Mouse (Mus musculus) intestine, postnatal 0 days (tissue): ENCODE measurements at regions not wholly inside any gene's neighbourhood (a gene's known extent, or its start where the extent isn't known, plus 50 kb on each side); places are given as distances from the start of the nearest gene placed in this dataset.

Experiments
- ATAC-seq: fragments of 200-750 bp; cut with Nextera tagmentation; 2 replicates; pipeline ENCODE4 v1.8.0; 2017; ENCODE audit warnings: mild to moderate bottlenecking, moderate TSS enrichment, moderate library complexity
- H3K27ac ChIP-seq: fragments of 300-500 bp; sonication (generic); 2 replicates; pipeline ENCODE4 v1.5.1; 2014; ENCODE audit warnings: mild to moderate bottlenecking, low read depth, low read length, moderate library complexity
- H3K27me3 ChIP-seq: fragments of 300-500 bp; sonication (generic); replicated peaks from 2 replicates; pipeline ENCODE4 v1.6.1; 2014; ENCODE audit warnings: low read length, mixed read lengths; ENCODE audit not compliant: control insufficient read depth, insufficient read depth
- H3K36me3 ChIP-seq: fragments of 300-500 bp; sonication (generic); 2 replicates; pipeline ENCODE4 v1.6.1; 2014; ENCODE audit warnings: mild to moderate bottlenecking, moderate library complexity; ENCODE audit not compliant: control insufficient read depth, insufficient read depth
- H3K4me1 ChIP-seq: fragments of 300-500 bp; sonication (generic); replicated peaks from 2 replicates; pipeline ENCODE4 v1.6.1; 2014; ENCODE audit warnings: antibody characterized with exemption, low read length, mixed read lengths; ENCODE audit not compliant: control insufficient read depth, insufficient read depth
- H3K4me2 ChIP-seq: fragments of 300-500 bp; sonication (generic); replicated peaks from 2 replicates; pipeline ENCODE4 v1.6.1; 2014; ENCODE audit warnings: low read depth, mild to moderate bottlenecking, moderate library complexity
- H3K4me3 ChIP-seq: fragments of 300-500 bp; sonication (generic); 2 replicates; pipeline ENCODE4 v1.5.1; 2014; ENCODE audit warnings: low read depth, low read length
- H3K9ac ChIP-seq: fragments of 300-500 bp; sonication (generic); 2 replicates; pipeline ENCODE4 v1.6.1; 2014; ENCODE audit warnings: mild to moderate bottlenecking, low read depth, low read length
- H3K9me3 ChIP-seq: fragments of 300-500 bp; sonication (generic); 2 replicates; pipeline ENCODE4 v1.6.1; 2016; ENCODE audit warnings: mixed run types; ENCODE audit not compliant: control insufficient read depth
- CTCF ChIP-seq: sonication (generic); IDR thresholded peaks from 2 replicates; pipeline ENCODE4 v1.5.1; 2016; ENCODE audit warnings: low read depth, mild to moderate bottlenecking, control low read depth, antibody characterized with exemption, moderate library complexity
- WGBS: fragments of 180-500 bp; shearing (Covaris S2); extraction: QIAGEN DNeasy Blood & Tissue Kit; methylation state at CpG from one replicate; pipeline ENCODE4 v1.1.7; 2014; 5-methylcytosine and 5-hydroxymethylcytosine counted together

- Histone ChIP-seq H3K9me3 (no peaks in the 10 kb centered on the region), H3K36me3 (no peaks in the 10 kb centered on the region), H3K4me3 (no peak overlapping the region), H3K4me1 (no peaks in the 10 kb centered on the region), H3K9ac (no peak overlapping the region), H3K4me2 (no peak overlapping the region), H3K27ac (no peak overlapping the region), H3K27me3 (peaks cover 6% of the 10 kb centered on the region; the same call in 1 of the 2 replicates)
- no peak for ATAC-seq
- WGBS: 92% methylated on average over 7 of the region's 7 CpGs
- no peak for TF ChIP-seq CTCF
Observed at GRCm38 (mm10) chr7:136501094-136501493, 393.3 kb upstream of the Mgmt start.

- Histone ChIP-seq H3K27me3 (no peaks in the 10 kb centered on the region; the same call in 1 of the 2 replicates), H3K27ac (no peak overlapping the region), H3K36me3 (no peaks in the 10 kb centered on the region), H3K4me3 (no peak overlapping the region), H3K9ac (no peak overlapping the region), H3K9me3 (no peaks in the 10 kb centered on the region), H3K4me2 (peak overlapping the region; percentile 24; the same call in 1 of the 2 replicates), H3K4me1 (no peaks in the 10 kb centered on the region)
- whole genome bisulfite sequencing: 45% methylated on average over 32 of the region's 32 CpGs
- no peak for TF ChIP-seq CTCF
- ATAC-seq: no peak
Observed at GRCm38 (mm10) chr7:136501855-136502847, 392.3 kb upstream of the Mgmt start.

DNA sequence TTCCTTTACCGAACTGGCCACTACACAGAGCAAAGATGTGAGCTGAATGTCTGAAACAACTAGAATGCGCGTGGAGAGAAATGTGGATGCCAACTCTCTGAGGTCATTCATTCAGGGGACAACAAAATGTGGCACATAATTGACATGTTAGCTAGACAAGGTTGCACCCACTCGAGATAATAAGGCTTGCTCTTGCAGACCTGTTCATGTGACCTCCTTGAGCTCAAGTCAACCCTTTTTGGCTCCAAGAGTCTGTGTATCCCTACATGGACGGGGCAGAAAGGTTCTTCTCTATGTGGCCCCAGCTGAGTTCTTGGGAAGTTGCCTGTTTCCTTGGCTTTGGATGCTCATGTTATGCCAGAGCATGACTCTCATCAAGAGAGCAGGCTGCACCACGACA is 383.0 kb upstream of the Mgmt start:
- no peak overlapping the region for H3K27ac ChIP-seq
- no peaks in the 10 kb centered on the region for H3K36me3 ChIP-seq
- no peak for TF ChIP-seq CTCF
- no peak overlapping the region for H3K9ac ChIP-seq
- H3K4me2 ChIP-seq: no peak overlapping the region
- H3K4me3 ChIP-seq: no peak overlapping the region
- H3K4me1 ChIP-seq: no peaks in the 10 kb centered on the region
- ATAC-seq: no peak
- no peaks in the 10 kb centered on the region for H3K27me3 ChIP-seq
- WGBS: 78% methylated on average over 6 of the region's 6 CpGs
- H3K9me3 ChIP-seq: no peaks in the 10 kb centered on the region

GRCm38 (mm10) chr7:136515376-136515775 is 379.0 kb upstream of the Mgmt start:
- Histone ChIP-seq H3K27me3 (no peaks in the 10 kb centered on the region), H3K36me3 (no peaks in the 10 kb centered on the region), H3K9me3 (no peaks in the 10 kb centered on the region), H3K9ac (no peak overlapping the region), H3K4me1 (no peaks in the 10 kb centered on the region), H3K27ac (no peak overlapping the region), H3K4me3 (no peak overlapping the region), H3K4me2 (no peak overlapping the region)
- no peak for ATAC-seq
- TF ChIP-seq CTCF: no peak
- 66% methylated on average over 1 of the region's 1 CpGs for WGBS

DNA sequence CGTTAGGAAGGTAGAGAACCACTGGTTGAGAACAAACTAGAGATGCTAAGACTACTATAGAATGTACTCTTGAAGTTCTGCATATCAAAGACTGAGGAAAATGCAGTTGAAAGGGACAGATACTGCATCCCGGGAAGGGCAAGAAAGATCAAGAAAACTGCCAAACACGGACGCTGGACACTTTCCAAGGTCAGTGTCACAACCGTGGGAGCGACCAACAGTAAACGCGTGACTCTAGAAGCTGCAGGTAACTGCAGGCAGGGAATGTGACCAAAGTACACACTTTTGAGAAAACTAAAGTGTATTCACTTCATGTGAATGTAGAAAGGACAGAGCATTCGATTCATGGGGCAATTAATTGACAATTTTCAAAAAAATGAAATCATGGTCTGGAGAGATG is 368.6 kb upstream of the Mgmt start:
- Histone ChIP-seq H3K27ac (no peak overlapping the region), H3K4me3 (no peak overlapping the region), H3K27me3 (no peaks in the 10 kb centered on the region), H3K4me1 (no peaks in the 10 kb centered on the region), H3K9ac (no peak overlapping the region), H3K9me3 (no peaks in the 10 kb centered on the region), H3K36me3 (no peaks in the 10 kb centered on the region), H3K4me2 (no peak overlapping the region)
- no peak for ATAC-seq
- TF ChIP-seq CTCF: no peak
- 87% methylated on average over 9 of the region's 9 CpGs for WGBS

DNA sequence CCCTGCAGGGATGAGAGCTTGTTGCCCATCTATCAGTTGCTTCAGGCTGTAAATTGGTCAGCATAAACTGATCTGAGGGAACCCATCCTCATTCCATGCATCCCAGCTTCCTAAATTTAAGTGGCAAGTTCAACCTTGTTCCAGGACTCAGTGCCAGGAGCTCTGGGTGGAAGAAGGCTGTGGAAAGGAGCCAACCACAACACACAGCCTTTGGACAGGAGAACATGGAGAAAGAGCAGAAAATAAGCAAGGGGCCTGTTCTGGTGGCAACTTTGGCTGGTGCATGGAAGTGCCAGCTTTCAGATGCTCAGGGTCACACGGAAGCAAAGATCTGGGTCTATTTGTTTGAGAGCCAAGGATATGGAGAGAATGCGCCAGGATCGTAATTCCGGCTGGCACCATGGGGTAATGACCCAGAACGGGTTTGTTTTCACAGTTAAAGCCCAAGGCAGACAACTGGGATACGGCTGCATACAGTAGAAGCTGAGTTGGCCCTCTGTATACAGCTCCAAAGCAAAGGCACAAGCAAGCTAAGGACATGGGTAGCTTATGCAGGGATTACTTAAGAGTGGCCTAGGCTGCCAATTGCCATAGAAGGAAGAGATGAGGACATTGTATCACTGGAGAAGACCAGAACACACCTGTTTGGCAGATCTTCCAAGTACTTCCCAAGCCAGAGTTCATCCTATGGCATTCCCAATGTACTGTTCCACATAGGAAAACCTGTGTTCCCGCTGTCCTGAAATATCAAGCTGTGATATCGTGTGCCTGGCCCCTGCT is 364.2 kb upstream of the Mgmt start:
- H3K4me1 ChIP-seq: no peaks in the 10 kb centered on the region
- WGBS: 92% methylated on average over 8 of the region's 8 CpGs
- H3K4me3 ChIP-seq: no peak overlapping the region
- no peaks in the 10 kb centered on the region for H3K27me3 ChIP-seq
- H3K4me2 ChIP-seq: no peak overlapping the region
- no peaks in the 10 kb centered on the region for H3K36me3 ChIP-seq
- H3K27ac ChIP-seq: no peak overlapping the region
- no peak for TF ChIP-seq CTCF
- no peaks in the 10 kb centered on the region for H3K9me3 ChIP-seq
- no peak overlapping the region for H3K9ac ChIP-seq
- ATAC-seq: no peak
